Mouse (Mus musculus) kidney, embryonic 15.5 days (tissue): ENCODE data around the gene Cd63. TPM values are rescaled to one million over a fixed set of nuclear protein-coding genes. Genes with fewer than 3 reads are reported as not detected.

Experiments
- ATAC-seq: fragments of 200-750 bp; cut with Nextera tagmentation; replicated peaks from 2 replicates; pipeline ENCODE4 v1.8.0; 2017; ENCODE audit warnings: moderate TSS enrichment; ENCODE audit not compliant: low FRiP score
- H3K27ac ChIP-seq: fragments of 300-500 bp; sonication (generic); 2 replicates; pipeline ENCODE4 v1.5.1; 2015; ENCODE audit warnings: mild to moderate bottlenecking, inconsistent platforms
- H3K27me3 ChIP-seq: fragments of 300-500 bp; sonication (generic); 2 replicates; pipeline ENCODE4 v1.6.1; 2015; ENCODE audit warnings: inconsistent platforms
- H3K36me3 ChIP-seq: fragments of 300-500 bp; sonication (generic); 2 replicates; pipeline ENCODE4 v1.6.1; 2015; ENCODE audit warnings: inconsistent platforms
- H3K4me1 ChIP-seq: fragments of 300-500 bp; sonication (generic); 2 replicates; pipeline ENCODE4 v1.6.1; 2015; ENCODE audit warnings: inconsistent platforms
- H3K4me2 ChIP-seq: fragments of 300-500 bp; sonication (generic); 2 replicates; pipeline ENCODE4 v1.6.1; 2015; ENCODE audit warnings: moderate library complexity, mild to moderate bottlenecking, inconsistent platforms
- H3K4me3 ChIP-seq: fragments of 300-500 bp; sonication (generic); replicated peaks from 2 replicates; pipeline ENCODE4 v1.5.1; 2015; ENCODE audit warnings: mild to moderate bottlenecking, inconsistent platforms
- H3K9ac ChIP-seq: fragments of 300-500 bp; sonication (generic); 2 replicates; pipeline ENCODE4 v1.6.1; 2015; ENCODE audit warnings: mild to moderate bottlenecking, inconsistent platforms
- H3K9me3 ChIP-seq: fragments of 300-500 bp; sonication (generic); replicated peaks from 2 replicates; pipeline ENCODE4 v1.6.1; 2016; ENCODE audit warnings: inconsistent platforms
- WGBS: fragments of 180-500 bp; shearing (Covaris S2); methylation state at CpG from one replicate; pipeline ENCODE4 v1.1.7; 2015; ENCODE audit warnings: mixed read lengths; 5-methylcytosine and 5-hydroxymethylcytosine counted together
- polyA plus RNA-seq: library from polyadenylated mRNA; unstranded; fragments of >200 nt; fragmentation: Nextera tagmentation; extraction: Ambion mirVana; gene quantifications from 2 replicates; pipeline ENCODE4 v1.2.1, GENCODE M21; 2015

Gene Cd63
- polyA plus RNA-seq, 1 experiment from 2014 or later: 671 TPM

DNA sequence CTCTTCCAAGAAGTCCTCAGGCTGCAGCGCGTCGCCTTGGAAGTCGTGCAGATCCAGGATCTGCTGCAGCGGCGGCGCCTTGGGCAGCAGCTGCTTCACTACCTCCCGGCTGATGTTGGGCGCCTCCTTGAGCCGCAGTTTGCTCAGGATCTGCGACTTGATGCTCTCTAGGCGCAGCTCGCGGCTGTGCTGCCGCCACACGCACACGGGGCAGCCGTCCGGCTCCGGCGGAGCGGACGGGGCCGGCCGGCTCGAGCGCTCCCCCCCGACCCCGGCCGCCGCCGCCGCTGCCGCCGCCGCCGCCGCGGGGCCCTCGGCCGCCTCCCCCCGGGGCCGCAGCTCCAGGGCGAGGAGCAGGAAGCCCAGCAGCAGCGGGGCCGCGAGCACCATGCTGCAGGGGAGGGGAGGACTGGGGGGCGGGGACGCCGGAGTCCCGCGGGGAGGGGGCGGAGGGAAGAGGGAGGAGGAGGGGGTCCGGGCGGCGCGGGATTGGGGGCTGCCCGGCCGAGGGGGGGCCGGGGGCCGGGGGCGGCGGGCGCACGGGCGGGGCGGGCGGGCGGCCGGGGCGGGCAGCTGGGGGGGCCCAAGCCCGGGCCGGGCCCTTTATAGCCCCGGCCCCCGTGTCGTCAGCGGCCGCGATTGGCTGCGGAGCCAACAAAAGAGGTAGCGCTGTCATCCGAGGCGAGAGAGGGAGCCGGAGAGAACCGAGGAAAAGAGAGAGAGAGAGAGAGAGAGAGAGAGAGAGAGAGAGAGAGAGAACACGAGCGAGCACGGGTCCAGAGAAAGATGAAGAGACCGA, 9.3 kb upstream of the Cd63 start, which contains the start of gene Gdf11:
Gdf11 (minus strand) TSS at position 423 of the 799 bp plus-strand sequence.
- Histone ChIP-seq H3K9me3 (no peaks in the 10 kb centered on the region), H3K27me3 (peaks cover 28% of the 10 kb centered on the region), H3K4me3 (peak within 1 kb of the TSS; percentile 81), H3K4me1 (peaks cover 54% of the 10 kb centered on the region), H3K27ac (peak within 1 kb of the TSS; percentile 95), H3K36me3 (peaks cover 15% of the 10 kb centered on the region), H3K4me2 (peak within 1 kb of the TSS; percentile 90), H3K9ac (peak within 1 kb of the TSS; percentile 90)
- WGBS: 0% methylated on average over 39 of the region's 89 CpGs
- ATAC-seq: peak; percentile 80

DNA sequence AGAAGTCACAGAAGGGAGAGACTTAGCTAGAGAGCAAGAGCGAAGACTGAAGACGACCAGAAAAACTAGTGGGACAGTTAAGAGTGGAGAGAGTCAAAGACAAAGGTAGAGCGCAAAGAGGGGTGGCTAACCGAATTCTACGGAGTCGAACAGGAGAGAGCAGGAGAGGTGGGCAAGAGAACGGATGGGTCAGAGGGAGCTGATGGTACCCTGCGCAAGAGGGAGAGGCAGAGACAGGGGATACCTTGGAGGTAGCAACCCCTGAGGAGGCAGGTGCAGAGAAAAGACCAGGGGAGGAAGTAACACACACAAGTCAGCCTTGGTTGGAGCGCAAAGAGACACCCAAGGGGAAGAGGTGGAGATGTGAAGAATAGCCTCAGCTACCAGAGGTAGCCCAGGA, 8.5 kb upstream of the Cd63 start:
- peak overlapping the region; percentile 90 for H3K9ac ChIP-seq
- peaks cover 35% of the 10 kb centered on the region for H3K27me3 ChIP-seq
- 3% methylated on average over 9 of the region's 9 CpGs for WGBS
- H3K4me2 ChIP-seq: peak overlapping the region; percentile 90
- H3K4me3 ChIP-seq: peak overlapping the region; percentile 81
- H3K4me1 ChIP-seq: peaks cover 49% of the 10 kb centered on the region
- H3K9me3 ChIP-seq: no peaks in the 10 kb centered on the region
- peak overlapping the region; percentile 95 for H3K27ac ChIP-seq
- peaks cover 9% of the 10 kb centered on the region for H3K36me3 ChIP-seq
- no peak for ATAC-seq

DNA sequence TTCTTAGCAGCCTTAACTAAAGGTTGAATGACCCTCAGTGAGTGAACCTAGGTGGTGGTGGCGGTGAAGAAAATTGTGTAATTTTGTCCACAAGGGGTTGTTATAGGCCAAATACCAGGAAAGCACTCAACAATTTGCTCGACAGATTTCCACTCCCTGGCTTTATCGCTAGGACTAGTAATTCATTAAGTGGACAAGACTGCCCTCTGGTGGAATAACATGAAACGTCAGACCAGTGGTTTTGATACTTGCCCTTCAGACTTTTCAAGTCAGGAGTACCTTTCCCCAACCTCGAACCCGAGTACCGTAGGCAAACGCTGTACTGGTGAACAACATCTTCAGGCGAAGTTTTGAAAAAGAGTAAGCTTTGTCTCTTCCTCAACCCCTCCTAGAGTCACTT, 5.4 kb upstream of the Cd63 start:
- Histone ChIP-seq H3K36me3 (no peaks in the 10 kb centered on the region), H3K9ac (no peak overlapping the region), H3K9me3 (no peaks in the 10 kb centered on the region), H3K27ac (no peak overlapping the region), H3K27me3 (peaks cover 35% of the 10 kb centered on the region), H3K4me1 (peaks cover 30% of the 10 kb centered on the region), H3K4me2 (peak overlapping the region; percentile 41), H3K4me3 (peak overlapping the region; percentile 10; the same call in 1 of the 2 replicates)
- WGBS: 0% methylated on average over 9 of the region's 9 CpGs
- no peak for ATAC-seq

DNA sequence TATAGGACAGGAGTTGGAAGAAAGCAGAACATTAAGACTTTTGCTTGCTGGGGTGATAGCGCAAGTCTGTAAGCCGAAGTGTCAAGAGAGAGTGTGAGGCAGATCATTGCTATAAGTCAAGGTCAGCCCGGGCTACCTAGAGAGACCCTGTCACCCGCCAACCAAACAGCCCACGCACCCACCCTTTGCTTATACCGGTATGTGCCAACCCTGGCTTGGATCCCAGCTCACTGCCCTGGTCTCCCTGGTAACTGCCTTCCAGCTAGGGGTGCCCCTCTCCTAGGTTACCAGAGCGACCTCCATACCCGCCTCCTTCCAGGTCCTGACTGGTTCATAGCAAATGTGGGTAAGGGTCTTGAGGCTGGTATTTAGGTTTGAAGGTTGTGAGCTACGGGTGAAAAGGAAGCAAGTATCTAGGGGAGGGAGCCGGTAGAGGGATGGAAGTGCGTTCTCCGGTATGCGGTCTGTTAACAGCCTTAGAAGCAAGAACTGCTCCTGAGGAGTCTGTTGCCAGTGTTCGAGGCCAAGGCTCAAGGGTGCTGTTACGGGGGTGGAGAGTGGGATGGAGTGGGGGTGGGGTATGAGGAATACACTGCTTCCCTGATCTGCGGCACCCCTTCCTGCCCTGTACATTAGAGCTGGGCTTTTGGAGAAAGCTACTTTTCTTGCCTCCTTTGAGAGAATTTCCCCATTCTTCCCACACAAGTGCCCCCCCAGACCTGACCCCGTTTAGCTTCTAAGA, 4.7 kb upstream of the Cd63 start:
- no peaks in the 10 kb centered on the region for H3K9me3 ChIP-seq
- H3K9ac ChIP-seq: no peak overlapping the region
- no peak for ATAC-seq
- H3K4me1 ChIP-seq: peaks cover 25% of the 10 kb centered on the region
- H3K27me3 ChIP-seq: peaks cover 35% of the 10 kb centered on the region
- 6% methylated on average over 17 of the region's 17 CpGs for WGBS
- H3K27ac ChIP-seq: no peak overlapping the region
- peak overlapping the region; percentile 41 for H3K4me2 ChIP-seq
- peak overlapping the region; percentile 10 for H3K4me3 ChIP-seq
- H3K36me3 ChIP-seq: no peaks in the 10 kb centered on the region

DNA sequence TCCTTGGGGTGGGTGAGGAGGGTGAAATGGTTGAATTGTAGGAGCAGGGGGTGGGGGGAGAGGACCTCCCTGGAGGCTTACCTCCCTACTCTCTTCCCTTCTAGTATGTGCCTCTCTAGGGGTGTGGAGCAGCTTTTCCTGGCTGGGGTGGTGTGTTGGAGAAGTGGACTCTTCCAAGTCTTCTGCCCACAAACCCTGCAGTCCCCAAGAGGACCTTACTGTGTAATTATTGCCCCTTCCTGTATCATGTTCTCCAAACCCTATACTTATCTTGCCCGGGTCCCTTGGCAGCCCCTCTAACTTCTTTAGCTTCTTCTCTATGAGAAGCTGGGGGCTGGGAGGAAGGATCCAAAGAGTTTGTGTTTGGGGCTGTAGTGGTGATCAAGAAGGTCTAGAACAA, 4.0 kb upstream of the Cd63 start:
- Histone ChIP-seq H3K9me3 (no peaks in the 10 kb centered on the region), H3K4me1 (peaks cover 25% of the 10 kb centered on the region), H3K9ac (no peak overlapping the region), H3K4me2 (no peak overlapping the region), H3K4me3 (no peak overlapping the region), H3K27ac (no peak overlapping the region), H3K36me3 (no peaks in the 10 kb centered on the region), H3K27me3 (peaks cover 35% of the 10 kb centered on the region)
- ATAC-seq: no peak
- WGBS: 58% methylated on average over 1 of the region's 1 CpGs

DNA sequence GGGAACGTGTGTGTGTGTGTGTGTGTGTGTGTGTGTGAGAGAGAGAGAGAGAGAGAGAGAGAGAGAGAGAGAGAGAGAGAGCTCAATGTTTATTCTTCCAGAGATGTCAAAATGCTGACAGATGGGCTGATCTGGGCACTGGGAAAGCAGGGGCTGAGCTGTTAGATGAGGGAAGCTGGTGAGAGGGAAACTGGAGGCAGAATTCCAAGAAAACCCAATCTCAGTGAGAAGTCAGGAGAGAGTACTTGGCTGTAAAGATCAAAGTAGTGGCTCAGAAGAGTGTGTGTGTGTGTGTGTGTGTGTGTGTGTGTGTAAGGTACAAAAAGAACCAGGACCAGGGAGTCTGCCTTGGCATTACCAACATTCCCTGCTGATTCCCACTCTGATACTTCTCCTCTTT, 3.3 kb upstream of the Cd63 start:
- H3K4me3 ChIP-seq: no peak overlapping the region
- no peaks in the 10 kb centered on the region for H3K36me3 ChIP-seq
- H3K9me3 ChIP-seq: no peaks in the 10 kb centered on the region
- H3K27me3 ChIP-seq: peaks cover 32% of the 10 kb centered on the region
- H3K4me1 ChIP-seq: peaks cover 21% of the 10 kb centered on the region
- H3K27ac ChIP-seq: no peak overlapping the region
- ATAC-seq: no peak
- 8% methylated on average over 1 of the region's 1 CpGs for WGBS
- H3K9ac ChIP-seq: no peak overlapping the region
- H3K4me2 ChIP-seq: no peak overlapping the region

DNA sequence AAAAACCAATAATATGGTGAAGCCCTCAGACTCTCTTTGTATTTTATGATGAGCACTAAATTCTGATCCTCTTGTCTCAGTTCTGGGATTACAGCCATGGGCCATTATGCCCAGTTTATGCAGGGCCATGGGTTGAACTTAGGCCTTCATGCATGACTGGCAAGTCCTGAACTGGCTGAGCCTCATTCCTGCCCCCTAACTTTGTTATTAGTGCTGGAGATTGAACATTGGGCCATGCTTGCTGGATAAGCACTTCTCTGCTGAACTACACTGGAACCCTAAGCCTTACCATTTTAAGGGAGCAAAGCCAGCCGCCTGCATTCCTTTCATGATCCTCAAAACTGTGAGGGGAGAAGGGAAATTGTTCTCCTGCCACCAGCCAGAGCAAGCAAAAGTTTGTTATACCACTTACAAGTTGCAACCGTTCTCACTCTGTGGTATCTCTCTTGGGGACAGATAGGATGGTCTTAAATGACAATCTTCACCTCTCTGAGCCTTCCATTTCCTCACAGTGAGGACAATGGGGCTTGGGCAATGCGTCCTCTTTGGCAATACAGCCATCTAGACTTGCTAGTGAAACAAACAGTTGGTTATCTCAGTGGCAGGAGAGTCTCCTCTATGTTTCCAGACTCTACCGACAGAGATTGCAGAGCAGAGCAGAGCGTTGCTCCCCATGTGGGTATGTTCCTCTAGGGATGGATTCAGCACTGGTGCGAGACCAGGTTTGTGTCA, 864 bp upstream of the Cd63 start:
- 77% methylated on average over 6 of the region's 6 CpGs for WGBS

DNA sequence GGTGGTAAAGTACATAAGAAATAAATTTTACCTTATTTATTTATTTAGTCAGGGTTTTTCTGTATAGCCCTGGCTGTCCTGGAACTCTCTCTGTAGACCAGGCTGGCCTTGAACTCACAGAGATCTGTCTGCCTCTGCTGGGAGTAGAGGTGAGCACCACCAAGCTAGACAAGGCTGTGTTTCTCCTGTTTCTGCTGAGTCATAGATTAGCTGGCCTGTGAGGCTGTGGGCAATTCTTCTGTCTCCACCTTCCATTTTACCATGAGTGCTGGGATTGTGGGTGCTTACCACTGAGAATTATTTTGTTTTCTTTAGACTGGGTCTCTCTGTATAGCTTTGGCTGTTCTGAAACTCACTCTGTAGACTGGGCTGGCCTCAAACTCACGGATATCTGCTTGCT, 620 bp downstream of the Cd63 start:
- Histone ChIP-seq H3K4me2 (no peak overlapping the region), H3K9me3 (no peaks in the 10 kb centered on the region), H3K27me3 (peaks cover 8% of the 10 kb centered on the region), H3K4me3 (no peak overlapping the region), H3K9ac (no peak overlapping the region), H3K27ac (no peak overlapping the region), H3K36me3 (no peaks in the 10 kb centered on the region), H3K4me1 (peaks cover 1% of the 10 kb centered on the region; the same call in 1 of the 2 replicates)
- WGBS: 72% methylated on average over 1 of the region's 1 CpGs
- no peak for ATAC-seq

More for the DNA sequence above, 864 bp upstream of the Cd63 start:
- Histone ChIP-seq H3K4me3 (no peak overlapping the region), H3K9me3 (no peaks in the 10 kb centered on the region), H3K4me2 (no peak overlapping the region), H3K9ac (no peak overlapping the region), H3K27me3 (peaks cover 17% of the 10 kb centered on the region), H3K4me1 (peaks cover 15% of the 10 kb centered on the region), H3K36me3 (no peaks in the 10 kb centered on the region), H3K27ac (peak overlapping the region; percentile 20; the same call in 1 of the 2 replicates)
- no peak for ATAC-seq

DNA sequence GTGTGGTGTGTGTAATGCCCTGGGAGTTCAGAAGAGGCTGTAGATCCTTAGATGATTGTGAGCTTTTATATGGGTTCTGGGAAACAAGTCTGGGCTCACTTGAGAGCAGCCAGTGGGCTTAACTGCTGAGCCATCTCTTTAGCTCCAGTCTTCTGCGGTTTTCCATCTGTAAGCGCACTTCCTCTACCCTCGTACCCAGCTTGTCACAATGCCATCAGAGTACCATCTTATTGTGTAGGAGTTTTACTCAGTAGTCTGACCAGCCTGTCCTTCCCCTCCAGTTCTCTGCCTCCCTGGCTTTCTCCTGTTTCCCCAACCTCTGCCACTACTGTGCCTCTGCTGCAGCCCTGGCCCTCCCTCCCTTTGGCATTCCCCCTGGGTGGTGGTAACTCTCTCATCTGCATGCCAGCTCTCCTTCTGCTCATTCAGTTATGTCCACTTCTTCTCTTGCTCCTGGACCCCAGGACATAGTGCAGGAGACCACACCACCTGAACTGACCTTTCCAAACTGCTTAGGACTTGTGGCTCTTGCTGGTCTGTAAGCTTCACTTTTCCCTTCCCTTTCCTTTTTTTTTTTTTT, 1.7 kb downstream of the Cd63 start:
- Histone ChIP-seq H3K9ac (no peak overlapping the region), H3K27ac (no peak overlapping the region), H3K4me1 (no peaks in the 10 kb centered on the region), H3K27me3 (no peaks in the 10 kb centered on the region), H3K4me3 (no peak overlapping the region), H3K4me2 (no peak overlapping the region), H3K9me3 (no peaks in the 10 kb centered on the region), H3K36me3 (no peaks in the 10 kb centered on the region)
- ATAC-seq: no peak
- 83% methylated on average over 3 of the region's 3 CpGs for WGBS

DNA sequence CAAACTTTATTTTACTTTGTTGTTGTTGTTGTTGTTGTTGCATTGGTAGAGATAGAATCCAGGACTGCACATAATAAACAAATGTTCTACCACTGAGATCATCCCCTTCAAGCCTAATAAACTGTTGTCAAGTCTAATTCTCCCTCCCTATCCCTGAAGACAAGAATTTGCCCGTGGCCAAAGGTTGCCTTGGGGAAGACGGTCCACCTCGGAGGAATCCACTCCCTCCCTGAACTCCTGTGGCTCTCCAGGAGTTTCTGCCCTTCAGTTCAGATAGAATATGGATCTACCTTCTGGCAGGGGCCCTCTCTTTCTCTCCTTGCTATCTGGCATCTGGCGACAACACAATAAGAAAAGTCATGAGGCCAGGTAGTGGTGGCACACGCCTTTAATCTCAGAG, 4.0 kb downstream of the Cd63 start:
- 79% methylated on average over 5 of the region's 5 CpGs for WGBS
- H3K36me3 ChIP-seq: no peaks in the 10 kb centered on the region
- H3K9ac ChIP-seq: no peak overlapping the region
- no peaks in the 10 kb centered on the region for H3K27me3 ChIP-seq
- no peak overlapping the region for H3K4me3 ChIP-seq
- no peak for ATAC-seq
- no peak overlapping the region for H3K4me2 ChIP-seq
- no peak overlapping the region for H3K27ac ChIP-seq
- no peaks in the 10 kb centered on the region for H3K9me3 ChIP-seq
- peaks cover 9% of the 10 kb centered on the region for H3K4me1 ChIP-seq

DNA sequence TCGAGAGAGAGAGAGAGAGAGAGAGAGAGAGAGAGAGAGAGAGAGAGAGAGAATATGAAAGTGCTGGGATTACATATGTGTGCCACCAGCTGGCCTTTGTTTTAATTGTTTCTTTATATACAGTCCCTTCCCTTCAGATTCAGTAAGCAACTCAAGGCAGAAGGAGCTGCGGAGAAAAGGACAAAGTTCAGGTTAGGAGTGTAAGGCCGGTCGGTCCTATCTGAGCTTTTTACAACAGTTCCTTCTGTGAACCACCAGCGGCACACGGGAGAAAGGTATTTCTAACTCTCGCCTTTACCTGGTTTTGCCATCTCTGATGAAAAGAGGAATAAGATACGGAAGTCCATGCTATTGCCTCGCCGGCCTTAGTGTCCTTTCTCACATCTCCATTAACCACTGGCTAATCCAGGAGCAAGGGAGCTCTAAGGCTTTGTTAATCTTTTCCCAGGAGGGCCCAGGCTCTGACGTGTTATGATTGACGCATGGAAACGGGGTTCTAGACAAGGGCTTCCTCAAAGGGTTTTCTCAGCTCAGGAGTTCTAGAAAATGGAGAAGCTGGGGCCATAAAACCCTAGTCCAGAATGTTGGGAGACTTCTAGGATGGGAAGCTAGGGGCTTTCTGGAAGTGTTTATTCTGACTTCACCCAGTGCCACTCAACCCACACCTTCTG, 8.1 kb downstream of the Cd63 start:
- Histone ChIP-seq H3K27ac (peak overlapping the region; percentile 93), H3K9me3 (no peaks in the 10 kb centered on the region), H3K27me3 (no peaks in the 10 kb centered on the region), H3K4me2 (peak overlapping the region; percentile 71), H3K4me1 (peaks cover 34% of the 10 kb centered on the region), H3K4me3 (peak overlapping the region; percentile 91), H3K36me3 (peaks cover 22% of the 10 kb centered on the region), H3K9ac (peak overlapping the region; percentile 93)
- 59% methylated on average over 13 of the region's 13 CpGs for WGBS
- peak; percentile 12; the same call in 1 of the 2 replicates for ATAC-seq
